Mouse (Mus musculus): ENCODE measurements around the gene Mis12.

DNA sequence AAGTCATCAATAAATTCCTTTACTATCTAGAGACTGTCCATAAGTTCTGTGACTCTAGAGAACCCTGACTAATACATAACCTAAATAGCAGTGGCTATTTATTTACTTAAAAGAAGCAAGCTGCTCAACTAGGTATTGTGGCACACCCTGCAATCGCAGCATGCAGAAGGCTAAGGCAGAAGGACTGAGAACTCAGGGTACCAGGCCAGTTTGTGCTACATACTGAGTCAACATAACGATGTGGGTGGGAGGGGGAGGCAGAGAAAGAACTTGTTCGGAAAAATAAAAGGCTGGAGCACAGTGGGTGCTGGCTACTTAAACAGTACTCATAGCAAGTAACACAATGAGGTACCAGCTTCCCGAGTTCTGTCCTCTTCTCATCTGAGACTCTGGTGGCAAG lies 18.2 kb upstream of the Mis12 start:
- TF ChIP-seq POLR2A (IDR thresholded peaks at IDR 0.05; ENCODE audit: insufficient read length, low read depth) (no peak), MAX (IDR thresholded peaks at IDR 0.05; ENCODE audit: low read depth) (no peak), MYOG (IDR thresholded peaks at IDR 0.05; ENCODE audit: control insufficient read depth in 1 of 3, insufficient read depth in 1 of 3, insufficient read length in 2 of 3, low read depth in 2 of 3) (no peak), CEBPB (IDR thresholded peaks at IDR 0.05; ENCODE audit: insufficient read depth, poor library complexity, severe bottlenecking) (no peak), E2F4 (IDR thresholded peaks at IDR 0.05; ENCODE audit: insufficient read depth) (no peak), REST (IDR thresholded peaks at IDR 0.05; ENCODE audit: insufficient read depth, insufficient read length) (no peak), USF1 (IDR thresholded peaks at IDR 0.05; ENCODE audit: low read depth) (no peak), POLR2AphosphoS2 (IDR thresholded peaks at IDR 0.05; ENCODE audit: insufficient read length, low read depth) (no peak), MYOD1 (IDR thresholded peaks at IDR 0.05; ENCODE audit: control insufficient read depth in 1 of 3, insufficient read length in 2 of 3, low read depth in 2 of 3) (no peak), TCF12 (IDR thresholded peaks at IDR 0.05; ENCODE audit: insufficient read depth, poor library complexity, severe bottlenecking) (no peak), SRF (IDR thresholded peaks at IDR 0.05; ENCODE audit: control insufficient read depth, insufficient read length, low read depth) (no peak)
